Mouse (Mus musculus) intestine, embryonic 15.5 days (tissue): Measurements from ENCODE around the gene Lmo7. TPM values are rescaled to one million over a fixed set of nuclear protein-coding genes. Genes with fewer than 3 reads are reported as not detected.

Source experiments
- ATAC-seq: fragments of 200-750 bp; cut with Nextera tagmentation; 2 replicates; pipeline ENCODE4 v1.8.0; 2017; ENCODE audit warnings: moderate TSS enrichment, moderate library complexity
- H3K27ac ChIP-seq: fragments of 300-500 bp; sonication (generic); 2 replicates; pipeline ENCODE4 v1.5.1; 2015; ENCODE audit warnings: mild to moderate bottlenecking, inconsistent platforms
- H3K27me3 ChIP-seq: fragments of 300-500 bp; sonication (generic); replicated peaks from 2 replicates; pipeline ENCODE4 v1.6.1; 2015; ENCODE audit warnings: inconsistent platforms
- H3K36me3 ChIP-seq: fragments of 300-500 bp; sonication (generic); 2 replicates; pipeline ENCODE4 v1.6.1; 2015; ENCODE audit warnings: inconsistent platforms
- H3K4me1 ChIP-seq: fragments of 300-500 bp; sonication (generic); replicated peaks from 2 replicates; pipeline ENCODE4 v1.6.1; 2015; ENCODE audit warnings: inconsistent platforms
- H3K4me2 ChIP-seq: fragments of 300-500 bp; sonication (generic); replicated peaks from 2 replicates; pipeline ENCODE4 v1.6.1; 2015; ENCODE audit warnings: mild to moderate bottlenecking, inconsistent platforms
- H3K4me3 ChIP-seq: fragments of 300-500 bp; sonication (generic); replicated peaks from 2 replicates; pipeline ENCODE4 v1.5.1; 2015; ENCODE audit warnings: inconsistent platforms
- H3K9ac ChIP-seq: fragments of 300-500 bp; sonication (generic); 2 replicates; pipeline ENCODE4 v1.6.1; 2015; ENCODE audit warnings: inconsistent platforms
- H3K9me3 ChIP-seq: fragments of 300-500 bp; sonication (generic); 2 replicates; pipeline ENCODE4 v1.6.1; 2016; ENCODE audit warnings: inconsistent platforms
- WGBS: fragments of 180-500 bp; shearing (Covaris S2); methylation state at CpG from one replicate; pipeline ENCODE4 v1.1.7; 2015; 5-methylcytosine and 5-hydroxymethylcytosine counted together
- polyA plus RNA-seq: library from polyadenylated mRNA; unstranded; fragments of >200 nt; fragmentation: Nextera tagmentation; extraction: Ambion mirVana; gene quantifications from 2 replicates; pipeline ENCODE4 v1.2.1, GENCODE M21; 2015

The Lmo7 gene
- polyA plus RNA-seq = 19.5 and 21.8 TPM in 2 replicates

GRCm38 (mm10) chr14:101729237-101729971, at the start of gene Lmo7, which contains the start of gene Gm9922:
Lmo7 (plus strand) TSS chr14:101729957.
Gm9922 (minus strand) TSS chr14:101729814.
- H3K27ac ChIP-seq = no peak within 1 kb of the TSS
- no peaks in the 10 kb centered on the region for H3K9me3 ChIP-seq
- peak; percentile 95 for ATAC-seq
- peaks cover 12% of the 10 kb centered on the region for H3K4me1 ChIP-seq
- H3K27me3 ChIP-seq = 0 out of 2 replicates have a peak, but pooled peaks cover 7% of the 10 kb centered on the region
- peak within 1 kb of the TSS; percentile 93 for H3K4me2 ChIP-seq
- no peaks in the 10 kb centered on the region for H3K36me3 ChIP-seq
- H3K9ac ChIP-seq = peak within 1 kb of the TSS; percentile 46
- H3K4me3 ChIP-seq = peak within 1 kb of the TSS; percentile 64
- WGBS = 1% methylated on average over 51 of the region's 51 CpGs

- Histone ChIP-seq H3K9ac (no peak overlapping the region), H3K4me3 (no peak overlapping the region), H3K4me2 (no peak overlapping the region), H3K9me3 (no peaks in the 10 kb centered on the region), H3K4me1 (no peaks in the 10 kb centered on the region), H3K36me3 (no peaks in the 10 kb centered on the region), H3K27me3 (no peaks in the 10 kb centered on the region), H3K27ac (no peak overlapping the region)
- ATAC-seq = no peak
- 88% methylated on average over 6 of the region's 6 CpGs for WGBS
Measured at GRCm38 (mm10) chr14:101687696-101688095, 42.1 kb upstream of the Lmo7 start.

GRCm38 (mm10) chr14:101688406-101688805, 41.4 kb upstream of the Lmo7 start:
- Histone ChIP-seq H3K4me1 (no peaks in the 10 kb centered on the region), H3K4me3 (no peak overlapping the region), H3K9me3 (no peaks in the 10 kb centered on the region), H3K36me3 (no peaks in the 10 kb centered on the region), H3K9ac (no peak overlapping the region), H3K27me3 (no peaks in the 10 kb centered on the region), H3K4me2 (no peak overlapping the region), H3K27ac (no peak overlapping the region)
- no peak for ATAC-seq
- 84% methylated on average over 2 of the region's 2 CpGs for WGBS

GRCm38 (mm10) chr14:101704479-101704878, 25.3 kb upstream of the Lmo7 start:
- H3K27me3 ChIP-seq = no peaks in the 10 kb centered on the region
- no peaks in the 10 kb centered on the region for H3K9me3 ChIP-seq
- H3K4me3 ChIP-seq = no peak overlapping the region
- no peak overlapping the region for H3K4me2 ChIP-seq
- ATAC-seq = no peak
- no peaks in the 10 kb centered on the region for H3K36me3 ChIP-seq
- no peak overlapping the region for H3K27ac ChIP-seq
- H3K4me1 ChIP-seq = no peaks in the 10 kb centered on the region
- no peak overlapping the region for H3K9ac ChIP-seq
- 76% methylated on average over 4 of the region's 4 CpGs for WGBS

GRCm38 (mm10) chr14:101707088-101707487, 22.7 kb upstream of the Lmo7 start:
- Histone ChIP-seq H3K4me1 (no peaks in the 10 kb centered on the region), H3K9me3 (no peaks in the 10 kb centered on the region), H3K36me3 (no peaks in the 10 kb centered on the region), H3K9ac (no peak overlapping the region), H3K4me2 (no peak overlapping the region), H3K4me3 (no peak overlapping the region), H3K27me3 (no peaks in the 10 kb centered on the region), H3K27ac (no peak overlapping the region)
- whole genome bisulfite sequencing = 83% methylated on average over 5 of the region's 5 CpGs
- ATAC-seq = no peak

- ATAC-seq = no peak
- no peak overlapping the region for H3K27ac ChIP-seq
- no peak overlapping the region for H3K4me3 ChIP-seq
- no peaks in the 10 kb centered on the region for H3K27me3 ChIP-seq
- 83% methylated on average over 2 of the region's 2 CpGs for WGBS
- no peak overlapping the region for H3K4me2 ChIP-seq
- no peak overlapping the region for H3K9ac ChIP-seq
- no peaks in the 10 kb centered on the region for H3K36me3 ChIP-seq
- no peaks in the 10 kb centered on the region for H3K9me3 ChIP-seq
- H3K4me1 ChIP-seq = no peaks in the 10 kb centered on the region
Measured at GRCm38 (mm10) chr14:101714414-101714813, 15.3 kb upstream of the Lmo7 start.

- peak overlapping the region; percentile 93 for H3K4me2 ChIP-seq
- 0 out of 2 replicates have a peak, but pooled peaks cover 7% of the 10 kb centered on the region for H3K27me3 ChIP-seq
- ATAC-seq = peak; percentile 67
- H3K9ac ChIP-seq = peak overlapping the region; percentile 46
- no peaks in the 10 kb centered on the region for H3K9me3 ChIP-seq
- WGBS = under 1% methylated on average over 28 of the region's 28 CpGs
- no peaks in the 10 kb centered on the region for H3K36me3 ChIP-seq
- peak overlapping the region; percentile 64 for H3K4me3 ChIP-seq
- no peak overlapping the region for H3K27ac ChIP-seq
- H3K4me1 ChIP-seq = peaks cover 12% of the 10 kb centered on the region
Measured at GRCm38 (mm10) chr14:101729972-101730692, 375 bp downstream of the Lmo7 start.

- no peaks in the 10 kb centered on the region for H3K9me3 ChIP-seq
- 0 out of 2 replicates have a peak, but pooled peaks cover 7% of the 10 kb centered on the region for H3K27me3 ChIP-seq
- H3K9ac ChIP-seq = no peak overlapping the region
- 27% methylated on average over 10 of the region's 10 CpGs for WGBS
- no peak for ATAC-seq
- H3K4me2 ChIP-seq = no peak overlapping the region
- H3K4me3 ChIP-seq = no peak overlapping the region
- no peak overlapping the region for H3K27ac ChIP-seq
- H3K36me3 ChIP-seq = no peaks in the 10 kb centered on the region
- H3K4me1 ChIP-seq = peaks cover 12% of the 10 kb centered on the region
Measured at GRCm38 (mm10) chr14:101733542-101734303, 4.0 kb downstream of the Lmo7 start.

GRCm38 (mm10) chr14:101737501-101737900, 7.7 kb downstream of the Lmo7 start:
- no peak overlapping the region for H3K9ac ChIP-seq
- H3K4me1 ChIP-seq = no peaks in the 10 kb centered on the region
- no peak overlapping the region for H3K4me2 ChIP-seq
- no peak overlapping the region for H3K27ac ChIP-seq
- 77% methylated on average over 4 of the region's 4 CpGs for WGBS
- H3K4me3 ChIP-seq = no peak overlapping the region
- no peak for ATAC-seq
- no peaks in the 10 kb centered on the region for H3K9me3 ChIP-seq
- H3K27me3 ChIP-seq = no peaks in the 10 kb centered on the region
- H3K36me3 ChIP-seq = no peaks in the 10 kb centered on the region

GRCm38 (mm10) chr14:101746635-101747034, 16.9 kb downstream of the Lmo7 start:
- Histone ChIP-seq H3K4me1 (no peaks in the 10 kb centered on the region), H3K27me3 (no peaks in the 10 kb centered on the region), H3K4me3 (no peak overlapping the region), H3K9ac (no peak overlapping the region), H3K36me3 (no peaks in the 10 kb centered on the region), H3K9me3 (no peaks in the 10 kb centered on the region), H3K4me2 (no peak overlapping the region), H3K27ac (no peak overlapping the region)
- WGBS = 82% methylated on average over 3 of the region's 3 CpGs
- ATAC-seq = no peak

GRCm38 (mm10) chr14:101747811-101748210, 18.1 kb downstream of the Lmo7 start:
- H3K9ac ChIP-seq = no peak overlapping the region
- H3K27me3 ChIP-seq = no peaks in the 10 kb centered on the region
- 90% methylated on average over 11 of the region's 11 CpGs for WGBS
- H3K4me3 ChIP-seq = no peak overlapping the region
- no peak for ATAC-seq
- no peak overlapping the region for H3K27ac ChIP-seq
- H3K4me1 ChIP-seq = no peaks in the 10 kb centered on the region
- no peak overlapping the region for H3K4me2 ChIP-seq
- H3K9me3 ChIP-seq = no peaks in the 10 kb centered on the region
- H3K36me3 ChIP-seq = no peaks in the 10 kb centered on the region

- no peaks in the 10 kb centered on the region for H3K4me1 ChIP-seq
- H3K27me3 ChIP-seq = no peaks in the 10 kb centered on the region
- H3K36me3 ChIP-seq = no peaks in the 10 kb centered on the region
- 82% methylated on average over 7 of the region's 7 CpGs for WGBS
- no peak overlapping the region for H3K9ac ChIP-seq
- H3K4me2 ChIP-seq = no peak overlapping the region
- H3K4me3 ChIP-seq = no peak overlapping the region
- H3K9me3 ChIP-seq = no peaks in the 10 kb centered on the region
- no peak for ATAC-seq
- no peak overlapping the region for H3K27ac ChIP-seq
Measured at GRCm38 (mm10) chr14:101748436-101748835, 18.7 kb downstream of the Lmo7 start.
